Mouse (Mus musculus) heart, adult 2 months (tissue): ENCODE results near the gene Ear10.
"Not testable (repeated sequence)": the region's sequence is repeated elsewhere in the genome, so short reads cannot be mapped to it uniquely, and the experiment has no call there.

ENCODE experiments used
- CTCF ChIP-seq: fragments of 200-600 bp; IDR thresholded peaks from 2 replicates; pipeline ENCODE4 v1.8.1; 2022; ENCODE audit warnings: antibody characterized with exemption, mild to moderate bottlenecking, moderate library complexity
- EP300 ChIP-seq: fragments of 200-500 bp; IDR thresholded peaks from 2 replicates; pipeline ENCODE4 v1.6.1; 2011; ENCODE audit warnings: low read depth, low read length, control low read depth; ENCODE audit not compliant: insufficient read depth

- TF ChIP-seq CTCF, EP300: not testable (repeated sequence)
These were observed 32.1 kb downstream of the Ear10 start for GRCm38 (mm10) chr14:43891288-43891687.
